Mouse (Mus musculus) liver, embryonic 13.5 days (tissue): ENCODE measurements around the gene Plpp6. TPM values are rescaled to one million over a fixed set of nuclear protein-coding genes. Genes with fewer than 3 reads are reported as not detected.

Source experiments
- ATAC-seq: fragments of 200-750 bp; cut with Nextera tagmentation; 2 replicates; pipeline ENCODE4 v1.8.0; 2017; ENCODE audit warnings: low read depth, mild to moderate bottlenecking, moderate number of reproducible peaks, moderate library complexity
- DNase-seq: peaks from one replicate; pipeline ENCODE4 v3.0.0; 2022
- H3K27ac ChIP-seq: fragments of 300-500 bp; sonication (generic); 2 replicates; pipeline ENCODE4 v1.5.1; 2015; ENCODE audit warnings: moderate library complexity, mild to moderate bottlenecking, inconsistent platforms
- H3K27me3 ChIP-seq: fragments of 300-500 bp; sonication (generic); 2 replicates; pipeline ENCODE4 v1.6.1; 2015; ENCODE audit warnings: mild to moderate bottlenecking, inconsistent platforms
- H3K36me3 ChIP-seq: fragments of 300-500 bp; sonication (generic); 2 replicates; pipeline ENCODE4 v1.6.1; 2015; ENCODE audit warnings: mild to moderate bottlenecking, inconsistent platforms
- H3K4me1 ChIP-seq: fragments of 300-500 bp; sonication (generic); replicated peaks from 2 replicates; pipeline ENCODE4 v1.6.1; 2015; ENCODE audit warnings: inconsistent platforms
- H3K4me2 ChIP-seq: fragments of 300-500 bp; sonication (generic); 2 replicates; pipeline ENCODE4 v1.6.1; 2015; ENCODE audit warnings: inconsistent platforms, mild to moderate bottlenecking, moderate library complexity
- H3K4me3 ChIP-seq: fragments of 300-500 bp; sonication (generic); replicated peaks from 2 replicates; pipeline ENCODE4 v1.5.1; 2015; ENCODE audit warnings: mild to moderate bottlenecking, inconsistent platforms
- H3K9ac ChIP-seq: fragments of 300-500 bp; sonication (generic); 2 replicates; pipeline ENCODE4 v1.6.1; 2015; ENCODE audit warnings: mild to moderate bottlenecking, inconsistent platforms
- H3K9me3 ChIP-seq: fragments of 300-500 bp; sonication (generic); replicated peaks from 2 replicates; pipeline ENCODE4 v1.6.1; 2016; ENCODE audit warnings: inconsistent platforms
- WGBS: fragments of 180-500 bp; shearing (Covaris S2); methylation state at CpG from one replicate; pipeline ENCODE4 v1.1.7; 2015; ENCODE audit not compliant: insufficient replicate concordance; 5-methylcytosine and 5-hydroxymethylcytosine counted together
- polyA plus RNA-seq: library from polyadenylated mRNA; unstranded; fragments of >200 nt; fragmentation: Nextera tagmentation; extraction: Ambion mirVana; gene quantifications from 2 replicates; pipeline ENCODE4 v1.2.1, GENCODE M21; 2015

Plpp6 gene
- polyA plus RNA-seq: 1.4 TPM in 2 replicates

- Histone ChIP-seq H3K4me2 (peak within 1 kb of the TSS; percentile 91), H3K27ac (no peak within 1 kb of the TSS), H3K36me3 (no peaks in the 10 kb centered on the region), H3K4me1 (peaks cover 11% of the 10 kb centered on the region), H3K9ac (peak within 1 kb of the TSS; percentile 77), H3K27me3 (peaks cover 32% of the 10 kb centered on the region), H3K9me3 (no peaks in the 10 kb centered on the region), H3K4me3 (peak within 1 kb of the TSS; percentile 73)
- ATAC-seq (peak; percentile 83), DNase-seq (peak; percentile 56)
- WGBS: under 1% methylated on average over 73 of the region's 73 CpGs
Observed at GRCm38 (mm10) chr19:28963842-28964551, at the start of gene Plpp6. Gene Plpp6, plus strand, starts transcription at chr19:28963953.

- Histone ChIP-seq H3K36me3 (no peaks in the 10 kb centered on the region), H3K4me3 (no peak overlapping the region), H3K4me2 (no peak overlapping the region), H3K27ac (no peak overlapping the region), H3K4me1 (no peaks in the 10 kb centered on the region), H3K9ac (no peak overlapping the region), H3K9me3 (no peaks in the 10 kb centered on the region), H3K27me3 (no peaks in the 10 kb centered on the region)
- no peak for DNase-seq
- WGBS: 18% methylated on average over 6 of the region's 6 CpGs
- no peak for ATAC-seq
Observed at GRCm38 (mm10) chr19:28914598-28914997, 49.2 kb upstream of the Plpp6 start.

DNA sequence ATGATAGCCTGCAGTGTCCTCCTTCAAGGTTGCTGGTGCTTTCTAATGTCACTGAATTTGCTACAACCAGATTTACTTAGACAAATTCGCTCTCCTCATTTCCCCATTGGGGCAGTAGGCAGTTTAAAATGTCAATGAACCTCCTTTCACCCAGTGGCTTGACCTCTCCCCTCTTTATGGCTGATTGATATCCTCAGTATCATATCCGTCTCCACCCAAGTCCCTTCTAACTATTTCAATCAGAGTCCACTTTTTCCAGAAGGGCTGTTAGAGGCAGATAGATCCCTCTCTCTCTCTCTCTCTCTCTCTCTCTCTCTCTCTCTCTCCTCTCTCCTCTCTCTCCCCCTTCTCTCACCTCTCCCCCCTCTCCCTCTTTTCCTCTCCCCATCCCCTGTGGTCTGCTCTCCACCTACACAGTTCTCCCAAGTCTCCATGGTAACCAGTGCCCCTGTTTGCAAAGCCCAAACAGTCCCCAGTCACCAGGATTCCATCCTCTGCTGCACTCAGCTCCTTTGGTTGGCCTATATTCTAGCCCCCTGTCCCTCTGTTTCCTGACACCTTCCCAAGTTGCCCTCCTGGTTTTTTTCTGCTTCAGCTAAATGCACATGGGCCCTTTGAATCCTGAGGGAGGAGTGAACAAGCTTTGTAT lies 48.0 kb upstream of the Plpp6 start:
- WGBS: 51% methylated on average over 2 of the region's 2 CpGs

GRCm38 (mm10) chr19:28916492-28916891 lies 47.3 kb upstream of the Plpp6 start:
- Histone ChIP-seq H3K36me3 (no peaks in the 10 kb centered on the region), H3K9me3 (no peaks in the 10 kb centered on the region), H3K27me3 (no peaks in the 10 kb centered on the region), H3K4me2 (no peak overlapping the region), H3K4me1 (no peaks in the 10 kb centered on the region), H3K9ac (no peak overlapping the region), H3K27ac (no peak overlapping the region), H3K4me3 (no peak overlapping the region)
- DNase-seq (no peak), ATAC-seq (no peak)
- WGBS: 51% methylated on average over 4 of the region's 4 CpGs

More for the DNA sequence above, 48.0 kb upstream of the Plpp6 start:
- Histone ChIP-seq H3K36me3 (no peaks in the 10 kb centered on the region), H3K4me2 (no peak overlapping the region), H3K4me3 (no peak overlapping the region), H3K9ac (no peak overlapping the region), H3K9me3 (no peaks in the 10 kb centered on the region), H3K27me3 (no peaks in the 10 kb centered on the region), H3K27ac (no peak overlapping the region), H3K4me1 (no peaks in the 10 kb centered on the region)
- DNase-seq (no peak), ATAC-seq (0 out of 2 replicates have a peak, but pooled peaks have one; percentile 23)

- 45% methylated on average over 5 of the region's 5 CpGs for WGBS
- Histone ChIP-seq H3K27ac (no peak overlapping the region), H3K36me3 (no peaks in the 10 kb centered on the region), H3K4me2 (no peak overlapping the region), H3K9ac (no peak overlapping the region), H3K4me3 (no peak overlapping the region), H3K9me3 (no peaks in the 10 kb centered on the region), H3K27me3 (no peaks in the 10 kb centered on the region), H3K4me1 (no peaks in the 10 kb centered on the region)
- DNase-seq (no peak), ATAC-seq (no peak)
Observed at GRCm38 (mm10) chr19:28917839-28918238, 45.9 kb upstream of the Plpp6 start.

- 72% methylated on average over 5 of the region's 5 CpGs for WGBS
- Histone ChIP-seq H3K27me3 (no peaks in the 10 kb centered on the region), H3K9me3 (no peaks in the 10 kb centered on the region), H3K36me3 (no peaks in the 10 kb centered on the region), H3K4me2 (no peak overlapping the region), H3K27ac (no peak overlapping the region), H3K4me1 (0 out of 2 replicates have a peak, but pooled peaks cover 2% of the 10 kb centered on the region), H3K9ac (no peak overlapping the region), H3K4me3 (no peak overlapping the region)
- ATAC-seq (no peak), DNase-seq (no peak)
Observed at GRCm38 (mm10) chr19:28926366-28926765, 37.4 kb upstream of the Plpp6 start.

DNA sequence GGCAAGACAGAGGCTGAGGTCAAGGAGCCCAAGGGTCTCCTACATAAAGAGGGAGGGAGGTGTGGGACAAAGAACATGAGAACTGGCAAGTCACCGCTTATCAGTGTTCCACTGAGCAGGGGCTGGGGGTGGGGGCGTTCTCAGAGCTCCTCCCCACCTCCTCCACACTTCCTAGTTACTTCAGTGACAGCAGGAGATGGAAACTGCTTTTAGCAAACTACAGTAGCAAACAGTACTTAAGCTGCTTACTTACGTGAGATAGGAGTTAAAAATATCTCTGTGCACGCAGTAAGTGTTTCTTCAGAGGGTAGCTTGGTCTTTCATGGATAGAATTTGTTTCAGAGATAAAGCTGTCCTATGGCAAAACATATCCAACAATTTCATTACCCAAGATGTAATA lies 36.4 kb upstream of the Plpp6 start:
- WGBS: 23% methylated on average over 4 of the region's 4 CpGs
- Histone ChIP-seq H3K27me3 (no peaks in the 10 kb centered on the region), H3K4me1 (0 out of 2 replicates have a peak, but pooled peaks cover 2% of the 10 kb centered on the region), H3K36me3 (no peaks in the 10 kb centered on the region), H3K9me3 (no peaks in the 10 kb centered on the region), H3K4me2 (no peak overlapping the region), H3K27ac (no peak overlapping the region), H3K9ac (no peak overlapping the region), H3K4me3 (no peak overlapping the region)
- ATAC-seq (no peak), DNase-seq (no peak)

GRCm38 (mm10) chr19:28929034-28929433 lies 34.7 kb upstream of the Plpp6 start:
- Histone ChIP-seq H3K9ac (no peak overlapping the region), H3K27ac (no peak overlapping the region), H3K36me3 (no peaks in the 10 kb centered on the region), H3K4me2 (no peak overlapping the region), H3K4me3 (no peak overlapping the region), H3K27me3 (no peaks in the 10 kb centered on the region), H3K9me3 (no peaks in the 10 kb centered on the region), H3K4me1 (0 out of 2 replicates have a peak, but pooled peaks cover 2% of the 10 kb centered on the region)
- ATAC-seq (peak; percentile 81), DNase-seq (no peak)

DNA sequence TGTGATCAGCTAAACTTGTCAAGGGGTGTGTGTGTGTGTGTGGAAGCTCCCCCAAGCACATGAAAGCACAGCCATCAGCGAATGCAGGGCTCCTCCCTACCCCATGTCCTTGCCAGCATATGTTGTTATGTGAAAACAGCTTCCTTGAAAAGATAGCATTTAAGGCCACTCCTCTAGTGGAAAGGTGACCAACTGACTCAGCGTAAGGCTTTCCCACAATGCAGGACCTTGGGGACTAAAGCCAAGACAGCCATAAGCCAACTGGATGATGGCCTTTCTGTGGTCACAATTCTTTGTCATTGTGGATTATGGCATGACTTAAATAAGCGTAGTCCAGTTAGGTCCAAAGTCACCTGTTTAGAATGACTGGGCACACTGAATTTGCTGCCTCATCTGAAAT lies 28.9 kb upstream of the Plpp6 start:
- no peak overlapping the region for H3K27ac ChIP-seq
- no peak overlapping the region for H3K4me2 ChIP-seq
- no peaks in the 10 kb centered on the region for H3K4me1 ChIP-seq
- ATAC-seq (no peak), DNase-seq (no peak)
- H3K27me3 ChIP-seq: no peaks in the 10 kb centered on the region
- no peaks in the 10 kb centered on the region for H3K9me3 ChIP-seq
- H3K9ac ChIP-seq: no peak overlapping the region
- 69% methylated on average over 3 of the region's 3 CpGs for WGBS
- H3K36me3 ChIP-seq: no peaks in the 10 kb centered on the region
- H3K4me3 ChIP-seq: no peak overlapping the region

GRCm38 (mm10) chr19:28940135-28940874 lies 23.4 kb upstream of the Plpp6 start:
- WGBS: 44% methylated on average over 9 of the region's 9 CpGs
- no peak overlapping the region for H3K4me3 ChIP-seq
- no peak overlapping the region for H3K27ac ChIP-seq
- H3K9ac ChIP-seq: no peak overlapping the region
- no peaks in the 10 kb centered on the region for H3K36me3 ChIP-seq
- H3K4me2 ChIP-seq: no peak overlapping the region
- no peaks in the 10 kb centered on the region for H3K27me3 ChIP-seq
- ATAC-seq: no peak
- H3K4me1 ChIP-seq: no peaks in the 10 kb centered on the region
- no peak for DNase-seq
- H3K9me3 ChIP-seq: no peaks in the 10 kb centered on the region

DNA sequence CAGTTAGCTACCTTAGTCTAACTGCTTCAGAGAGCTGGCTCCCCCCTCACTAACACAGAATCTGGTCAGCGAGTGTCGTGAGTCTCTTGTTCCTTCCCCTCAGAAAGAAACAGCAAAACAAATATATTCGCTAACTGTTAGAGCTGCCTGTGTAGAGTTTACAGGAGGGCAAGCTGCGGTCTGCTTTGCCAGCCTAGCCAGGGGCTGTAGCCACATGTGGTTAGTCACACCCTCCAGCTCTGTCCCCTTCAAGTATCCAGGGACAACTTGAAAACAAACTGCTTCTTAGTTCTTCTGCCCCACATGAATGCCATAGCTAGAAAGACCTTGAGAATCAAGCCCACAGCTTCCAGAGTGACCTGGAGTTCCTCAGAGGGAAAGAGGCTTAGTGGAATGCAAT lies 22.5 kb upstream of the Plpp6 start:
- Histone ChIP-seq H3K4me1 (no peaks in the 10 kb centered on the region), H3K9ac (no peak overlapping the region), H3K4me2 (no peak overlapping the region), H3K9me3 (no peaks in the 10 kb centered on the region), H3K4me3 (no peak overlapping the region), H3K36me3 (no peaks in the 10 kb centered on the region), H3K27me3 (no peaks in the 10 kb centered on the region), H3K27ac (no peak overlapping the region)
- WGBS: 57% methylated on average over 4 of the region's 4 CpGs
- DNase-seq (no peak), ATAC-seq (no peak)
